Mouse (Mus musculus): ENCODE data around the gene Slain2. TPM values are rescaled to one million over a fixed set of nuclear protein-coding genes. Genes with fewer than 3 reads are reported as not detected.
"Not testable (repeated sequence)": the region's sequence is repeated elsewhere in the genome, so short reads cannot be mapped to it uniquely, and the experiment has no call there.

The Slain2 gene
- polyA plus RNA-seq, 1 experiment from 2014 or later, result 32.2 TPM

DNA sequence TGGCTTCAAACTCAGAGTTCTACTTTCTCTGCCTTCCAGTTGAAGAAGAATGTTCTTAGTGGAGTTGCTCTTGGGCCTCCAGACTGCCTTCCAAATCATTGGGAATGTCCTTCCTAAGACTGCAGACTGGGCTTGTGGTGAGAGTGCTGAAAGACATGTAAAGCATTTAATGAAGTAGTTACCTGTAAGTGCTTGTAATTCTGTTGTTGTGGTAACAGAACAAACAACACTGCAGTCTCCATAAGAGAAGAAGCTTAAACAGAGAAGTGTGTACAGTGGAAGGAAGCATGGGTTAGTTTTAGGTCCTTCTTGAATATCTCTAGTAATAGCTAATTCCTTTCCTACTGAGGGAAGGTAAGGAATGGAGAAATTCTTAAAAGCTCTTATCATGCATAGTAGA lies 13.0 kb downstream of the Slain2 start:
- Histone ChIP-seq H3K4me3 (no peak overlapping the region), H3K4me1 (no peaks in the 10 kb centered on the region; the same call in 1 of the 2 replicates), H3K27me3 (replicated peaks) (no peaks in the 10 kb centered on the region), H3K9me3 (no peaks in the 10 kb centered on the region), H3K36me3 (no peaks in the 10 kb centered on the region), H3K27ac (no peak overlapping the region), H3K9ac (no peak overlapping the region), H3K4me2 (replicated peaks) (no peak overlapping the region)
- ATAC-seq (ENCODE audit: low FRiP score, low read depth), result no peak

DNA sequence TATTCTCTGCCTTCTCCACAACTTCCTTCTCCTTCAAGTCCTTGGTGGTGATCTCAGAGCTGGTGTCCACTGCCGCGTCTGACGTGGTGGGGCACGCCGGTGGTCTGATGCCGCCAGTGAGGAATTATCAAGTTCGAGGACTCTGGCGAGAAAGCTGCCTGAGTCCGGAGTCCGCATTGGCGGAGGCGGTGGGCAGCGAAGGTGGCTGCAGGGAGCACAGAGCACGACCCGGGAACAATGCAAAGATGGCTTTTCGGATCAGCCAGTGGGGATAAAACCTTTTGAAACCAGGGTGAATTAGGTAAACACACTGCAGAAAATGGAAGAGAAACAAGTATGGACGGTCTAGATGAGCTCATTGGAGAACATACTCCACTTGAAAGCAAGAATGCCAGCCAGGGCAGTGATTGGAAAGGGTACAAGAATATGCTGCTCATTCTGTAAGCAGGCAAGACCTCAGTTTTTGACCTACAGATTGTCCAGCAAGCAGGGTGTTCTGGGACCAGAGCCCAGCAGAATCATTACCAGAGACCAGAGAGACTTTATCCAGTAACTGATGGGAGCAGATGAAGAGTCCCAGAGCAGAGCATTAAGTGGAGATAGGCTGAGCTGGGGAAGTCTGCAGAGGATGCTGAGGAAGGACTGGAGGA lies 19.0 kb downstream of the Slain2 start:
- ATAC-seq (ENCODE audit: low FRiP score, low read depth), result no peak
- H3K27ac ChIP-seq, result no peak overlapping the region
- no peaks in the 10 kb centered on the region for H3K27me3 ChIP-seq (replicated peaks)
- 95% methylated on average over 17 of the region's 17 CpGs for WGBS
- H3K4me3 ChIP-seq, result no peak overlapping the region
- H3K9ac ChIP-seq, result no peak overlapping the region
- 0 out of 2 replicates have a peak, but pooled peaks cover 5% of the 10 kb centered on the region for H3K9me3 ChIP-seq
- peaks cover 11% of the 10 kb centered on the region for H3K36me3 ChIP-seq
- H3K4me2 ChIP-seq (replicated peaks), result no peak overlapping the region
- no peaks in the 10 kb centered on the region for H3K4me1 ChIP-seq

DNA sequence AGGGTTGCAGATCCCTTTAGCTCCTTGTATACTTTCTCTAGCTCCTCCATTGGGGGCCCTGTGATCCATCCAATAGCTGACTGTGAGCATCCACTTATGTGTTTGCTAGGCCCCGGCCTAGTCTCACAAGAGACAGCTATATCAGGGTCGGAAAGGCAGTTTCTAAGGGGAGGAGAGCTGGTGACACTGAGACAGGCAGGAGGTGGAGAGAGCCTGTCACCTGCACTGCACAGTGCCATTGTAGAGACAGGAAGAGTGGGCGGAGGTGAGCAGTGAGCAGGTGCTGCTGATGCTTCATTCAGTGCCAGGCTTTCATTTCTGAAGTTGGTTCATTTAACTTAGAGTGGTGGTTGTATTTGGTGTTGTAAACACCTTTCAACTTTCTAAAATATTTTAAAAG lies 24.3 kb downstream of the Slain2 start:
- 91% methylated on average over 3 of the region's 3 CpGs for WGBS
- H3K27me3 ChIP-seq (replicated peaks); ATAC-seq (ENCODE audit: low FRiP score, low read depth): not testable (repeated sequence)

DNA sequence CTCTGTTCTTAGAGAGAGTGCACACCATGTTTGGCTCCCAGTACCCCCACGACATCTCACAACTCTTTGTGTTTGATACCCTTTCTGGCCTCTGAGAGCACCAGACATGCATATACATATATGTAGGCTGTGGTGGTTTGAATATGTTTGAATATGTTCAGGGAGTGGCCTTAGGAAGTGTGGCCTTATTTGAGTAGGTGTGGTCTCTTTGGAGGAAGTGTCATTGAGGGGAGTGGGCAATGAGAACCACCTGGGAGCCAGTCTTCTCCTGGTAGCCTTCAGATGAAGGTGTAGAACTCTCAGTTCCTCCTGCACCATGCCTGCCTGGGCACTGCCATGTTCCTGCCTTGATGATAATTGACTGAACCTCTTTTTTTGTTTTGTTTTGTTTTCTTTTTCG lies 25.2 kb downstream of the Slain2 start:
- ATAC-seq (ENCODE audit: low FRiP score, low read depth), result no peak
- Histone ChIP-seq H3K9me3 (no peaks in the 10 kb centered on the region), H3K4me1 (no peaks in the 10 kb centered on the region), H3K27me3 (replicated peaks) (no peaks in the 10 kb centered on the region), H3K36me3 (0 out of 2 replicates have a peak, but pooled peaks cover 10% of the 10 kb centered on the region), H3K4me3 (no peak overlapping the region), H3K27ac (no peak overlapping the region), H3K9ac (no peak overlapping the region), H3K4me2 (replicated peaks) (no peak overlapping the region)
- WGBS, result 91% methylated on average over 2 of the region's 2 CpGs

More for the DNA sequence above, 24.3 kb downstream of the Slain2 start:
- not testable (repeated sequence) for H3K4me3 ChIP-seq; H3K27ac ChIP-seq; H3K9me3 ChIP-seq; H3K4me2 ChIP-seq (replicated peaks); H3K4me1 ChIP-seq; H3K9ac ChIP-seq
- H3K36me3 ChIP-seq, result peaks cover 12% of the 10 kb centered on the region; the same call in 1 of the 2 replicates

DNA sequence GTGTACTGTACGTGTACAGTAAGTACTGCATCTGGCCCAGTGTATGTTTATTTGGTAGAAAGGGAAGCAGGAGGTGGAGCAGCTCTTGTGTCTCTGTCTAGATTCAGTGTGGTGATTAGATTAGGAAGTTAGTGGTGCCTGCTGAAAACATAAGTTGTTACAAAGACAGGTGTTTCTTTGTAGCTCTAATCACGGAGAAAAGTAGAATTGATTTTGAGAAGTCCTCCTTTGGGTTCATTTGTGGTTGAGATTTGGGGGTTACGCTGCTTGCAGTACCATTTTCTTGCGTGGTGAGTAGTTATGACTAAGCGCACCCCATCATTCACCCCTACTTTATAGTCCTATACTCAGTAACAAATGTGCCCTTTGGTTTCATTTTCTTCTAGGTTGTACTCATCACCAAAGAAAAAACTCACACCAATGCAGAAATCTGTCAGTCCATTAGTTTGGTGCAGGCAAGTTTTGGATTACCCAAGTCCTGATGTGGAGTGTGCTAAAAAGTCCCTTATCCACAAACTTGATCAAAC lies 26.9 kb downstream of the Slain2 start:
- no peak overlapping the region for H3K4me3 ChIP-seq
- 95% methylated on average over 5 of the region's 5 CpGs for WGBS
- H3K27ac ChIP-seq, result no peak overlapping the region
- 0 out of 2 replicates have a peak, but pooled peaks cover 13% of the 10 kb centered on the region for H3K36me3 ChIP-seq
- no peak for ATAC-seq (ENCODE audit: low FRiP score, low read depth)
- no peak overlapping the region for H3K4me2 ChIP-seq (replicated peaks)
- no peak overlapping the region for H3K9ac ChIP-seq
- H3K4me1 ChIP-seq, result no peaks in the 10 kb centered on the region
- no peaks in the 10 kb centered on the region for H3K9me3 ChIP-seq
- H3K27me3 ChIP-seq (replicated peaks), result no peaks in the 10 kb centered on the region

DNA sequence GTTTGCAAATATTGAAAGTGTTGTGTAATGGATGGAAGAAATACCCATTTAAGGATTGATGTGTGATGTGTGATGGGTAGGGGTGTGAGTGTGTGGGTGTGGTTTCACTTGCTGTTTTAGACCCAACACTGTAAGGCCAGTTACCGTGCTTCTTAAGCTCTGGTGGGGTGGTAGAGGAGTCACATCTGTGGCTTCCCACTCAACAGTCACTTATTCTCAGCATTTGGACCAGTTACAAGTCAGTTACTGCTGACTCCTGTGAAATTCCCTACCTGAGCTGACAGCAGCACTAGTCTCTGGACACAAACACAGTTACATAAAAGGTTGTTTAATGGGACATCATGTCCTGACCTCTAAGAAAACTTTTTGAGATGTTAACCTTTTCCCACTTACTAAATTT lies 34.0 kb downstream of the Slain2 start:
- Histone ChIP-seq H3K4me3 (no peak overlapping the region), H3K27ac (no peak overlapping the region), H3K4me2 (replicated peaks) (no peak overlapping the region), H3K4me1 (no peaks in the 10 kb centered on the region), H3K9me3 (no peaks in the 10 kb centered on the region), H3K27me3 (replicated peaks) (no peaks in the 10 kb centered on the region), H3K9ac (no peak overlapping the region), H3K36me3 (peaks cover 17% of the 10 kb centered on the region)
- 90% methylated on average over 1 of the region's 1 CpGs for WGBS
- ATAC-seq (ENCODE audit: low FRiP score, low read depth), result no peak

DNA sequence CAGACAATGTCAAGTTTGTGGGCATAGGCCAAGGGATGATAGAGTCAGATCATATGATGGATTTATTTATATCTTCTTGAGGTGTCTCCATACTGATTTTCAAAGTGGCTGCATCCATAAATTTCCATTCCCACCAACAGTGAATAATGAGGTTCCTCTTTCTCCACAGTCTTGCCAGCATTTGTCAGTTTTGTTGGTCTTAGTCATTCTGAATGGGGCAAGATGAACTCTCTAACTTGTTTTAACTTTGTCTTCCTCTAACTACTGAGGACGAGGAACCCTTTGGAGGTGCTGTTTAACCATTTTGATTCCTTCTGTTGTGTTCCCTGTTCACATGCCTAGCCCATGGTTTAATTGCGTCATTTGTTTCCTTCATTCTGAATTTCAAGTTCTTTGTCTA lies 36.1 kb downstream of the Slain2 start:
- no peaks in the 10 kb centered on the region for H3K9me3 ChIP-seq
- H3K4me1 ChIP-seq, result no peaks in the 10 kb centered on the region
- H3K27me3 ChIP-seq (replicated peaks), result no peaks in the 10 kb centered on the region
- H3K4me3 ChIP-seq, result no peak overlapping the region
- H3K27ac ChIP-seq, result no peak overlapping the region
- peaks cover 11% of the 10 kb centered on the region for H3K36me3 ChIP-seq
- H3K9ac ChIP-seq, result no peak overlapping the region
- WGBS, result 89% methylated on average over 2 of the region's 2 CpGs
- no peak overlapping the region for H3K4me2 ChIP-seq (replicated peaks)
- no peak for ATAC-seq (ENCODE audit: low FRiP score, low read depth)

DNA sequence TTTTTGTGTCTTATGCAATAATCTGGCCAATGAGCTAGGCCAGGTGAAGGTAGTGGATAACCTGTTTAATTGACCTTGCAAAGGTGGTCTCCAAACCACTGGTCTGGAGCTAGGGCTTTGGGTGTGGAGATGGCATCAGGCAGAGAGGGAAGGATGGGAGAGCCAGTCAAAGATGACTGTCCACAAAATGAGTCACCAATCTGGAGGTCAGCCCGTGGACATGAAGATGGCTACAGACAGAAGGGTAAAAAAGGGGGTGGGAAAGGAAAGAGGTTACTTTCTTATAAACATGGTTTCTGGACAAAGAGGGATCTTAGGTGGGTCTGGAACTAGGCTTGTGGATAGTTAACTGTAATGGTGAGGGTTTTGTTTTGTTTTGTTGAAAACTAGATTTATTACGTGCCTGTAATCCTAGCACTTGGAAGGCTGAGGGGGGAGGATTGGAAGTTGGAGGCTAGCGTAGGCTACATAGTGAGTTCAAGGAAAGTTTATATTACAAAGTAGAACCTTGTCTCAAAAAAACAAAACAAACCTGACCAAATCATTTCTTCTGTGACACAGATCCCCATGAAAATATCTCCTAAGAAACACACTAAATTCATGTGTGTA lies 40.0 kb downstream of the Slain2 start:
- Histone ChIP-seq H3K4me2 (replicated peaks) (no peak overlapping the region), H3K27ac (no peak overlapping the region), H3K36me3 (peaks cover 11% of the 10 kb centered on the region), H3K4me1 (no peaks in the 10 kb centered on the region), H3K9ac (no peak overlapping the region), H3K9me3 (no peaks in the 10 kb centered on the region), H3K4me3 (no peak overlapping the region), H3K27me3 (replicated peaks) (no peaks in the 10 kb centered on the region)
- no peak for ATAC-seq (ENCODE audit: low FRiP score, low read depth)
- WGBS, result 87% methylated on average over 3 of the region's 3 CpGs

DNA sequence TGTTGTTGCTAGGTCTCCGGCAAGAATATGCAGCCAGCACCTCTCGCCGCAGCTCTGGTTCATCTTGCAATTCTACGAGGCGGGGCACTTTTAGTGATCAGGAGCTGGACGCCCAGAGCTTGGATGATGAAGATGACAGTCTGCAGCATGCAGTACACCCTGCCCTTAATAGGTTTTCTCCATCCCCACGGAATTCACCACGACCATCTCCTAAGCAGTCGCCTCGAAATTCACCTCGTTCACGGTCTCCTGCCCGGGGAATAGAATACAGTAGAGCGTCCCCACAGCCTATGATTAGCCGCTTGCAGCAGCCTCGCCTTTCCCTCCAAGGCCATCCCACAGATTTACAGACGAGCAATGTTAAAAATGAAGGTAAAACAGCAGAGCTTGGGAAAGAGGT lies 43.2 kb downstream of the Slain2 start:
- no peak overlapping the region for H3K4me2 ChIP-seq (replicated peaks)
- ATAC-seq (ENCODE audit: low FRiP score, low read depth), result no peak
- no peaks in the 10 kb centered on the region for H3K4me1 ChIP-seq
- whole genome bisulfite sequencing, result 88% methylated on average over 17 of the region's 17 CpGs
- no peak overlapping the region for H3K4me3 ChIP-seq
- peaks cover 13% of the 10 kb centered on the region for H3K36me3 ChIP-seq
- H3K27ac ChIP-seq, result no peak overlapping the region
- H3K9me3 ChIP-seq, result no peaks in the 10 kb centered on the region
- H3K9ac ChIP-seq, result no peak overlapping the region
- H3K27me3 ChIP-seq (replicated peaks), result no peaks in the 10 kb centered on the region

DNA sequence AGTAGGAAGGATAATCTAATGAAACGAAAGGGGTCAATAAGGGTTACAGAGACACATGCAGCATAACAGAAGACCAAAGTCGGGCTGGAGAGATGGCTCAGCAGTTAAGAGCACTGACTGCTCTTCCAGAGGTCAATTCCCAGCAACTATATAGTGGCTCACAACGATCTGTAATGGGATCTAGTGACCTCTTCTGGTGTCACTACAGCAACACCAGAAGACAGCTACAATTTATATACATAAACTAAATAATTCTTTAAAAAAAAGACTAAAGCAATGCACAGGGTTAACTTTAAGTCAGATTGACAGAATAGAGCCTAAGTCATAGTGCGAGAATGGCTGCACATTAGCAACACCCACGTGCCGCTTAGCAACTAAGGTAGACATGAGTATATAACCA lies 46.0 kb downstream of the Slain2 start:
- no peaks in the 10 kb centered on the region for H3K27me3 ChIP-seq (replicated peaks)
- ATAC-seq (ENCODE audit: low FRiP score, low read depth), result no peak
- WGBS, result 80% methylated on average over 6 of the region's 6 CpGs
- H3K4me2 ChIP-seq (replicated peaks), result no peak overlapping the region
- no peak overlapping the region for H3K4me3 ChIP-seq
- peaks cover 13% of the 10 kb centered on the region for H3K36me3 ChIP-seq
- no peaks in the 10 kb centered on the region for H3K4me1 ChIP-seq
- H3K9me3 ChIP-seq, result no peaks in the 10 kb centered on the region
- H3K27ac ChIP-seq, result no peak overlapping the region
- H3K9ac ChIP-seq, result no peak overlapping the region

DNA sequence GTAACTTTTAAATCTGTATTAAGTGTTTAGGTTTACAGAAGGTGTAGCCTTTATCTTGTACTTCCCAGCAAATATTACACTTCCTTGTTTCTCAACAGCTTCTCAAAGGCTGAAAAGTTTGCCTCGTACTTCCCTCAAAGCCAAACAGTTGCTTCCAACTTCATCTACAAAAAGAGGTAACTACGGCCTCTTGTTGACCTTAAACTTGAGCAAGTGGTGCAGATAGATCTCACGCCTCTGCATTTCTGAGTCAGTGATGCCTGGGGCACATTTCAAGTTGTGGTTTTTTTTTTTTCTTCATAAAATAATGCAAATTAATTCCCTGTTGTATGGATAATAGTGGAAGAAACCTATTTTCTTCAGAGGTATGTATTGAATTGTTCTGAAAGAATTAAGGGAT lies 51.6 kb downstream of the Slain2 start:
- no peaks in the 10 kb centered on the region for H3K9me3 ChIP-seq
- no peak overlapping the region for H3K9ac ChIP-seq
- peaks cover 31% of the 10 kb centered on the region for H3K36me3 ChIP-seq
- H3K4me2 ChIP-seq (replicated peaks), result no peak overlapping the region
- H3K27me3 ChIP-seq (replicated peaks), result no peaks in the 10 kb centered on the region
- ATAC-seq (ENCODE audit: low FRiP score, low read depth), result no peak
- no peaks in the 10 kb centered on the region for H3K4me1 ChIP-seq
- H3K4me3 ChIP-seq, result no peak overlapping the region
- WGBS, result 92% methylated on average over 3 of the region's 3 CpGs
- no peak overlapping the region for H3K27ac ChIP-seq

DNA sequence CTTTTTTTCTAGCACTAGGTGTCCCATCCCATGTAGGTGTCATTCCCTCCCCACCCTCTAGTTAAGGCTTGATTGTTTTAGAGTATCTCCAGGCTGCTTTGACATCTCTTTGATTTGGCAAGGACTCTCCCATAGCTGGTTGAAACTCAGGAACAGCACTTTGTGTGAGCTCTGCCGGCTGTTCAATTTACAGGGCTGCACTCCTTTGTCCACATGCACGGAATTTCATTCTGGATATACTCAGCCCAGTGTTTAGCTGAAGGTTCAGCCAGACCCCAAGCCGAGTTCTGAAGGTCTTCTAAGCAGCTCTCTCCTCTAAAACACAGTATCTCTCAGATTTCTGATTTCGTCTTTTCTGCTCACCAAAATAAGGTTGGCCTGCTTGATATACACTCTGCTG lies 58.3 kb downstream of the Slain2 start:
- 75% methylated on average over 4 of the region's 4 CpGs for WGBS

DNA sequence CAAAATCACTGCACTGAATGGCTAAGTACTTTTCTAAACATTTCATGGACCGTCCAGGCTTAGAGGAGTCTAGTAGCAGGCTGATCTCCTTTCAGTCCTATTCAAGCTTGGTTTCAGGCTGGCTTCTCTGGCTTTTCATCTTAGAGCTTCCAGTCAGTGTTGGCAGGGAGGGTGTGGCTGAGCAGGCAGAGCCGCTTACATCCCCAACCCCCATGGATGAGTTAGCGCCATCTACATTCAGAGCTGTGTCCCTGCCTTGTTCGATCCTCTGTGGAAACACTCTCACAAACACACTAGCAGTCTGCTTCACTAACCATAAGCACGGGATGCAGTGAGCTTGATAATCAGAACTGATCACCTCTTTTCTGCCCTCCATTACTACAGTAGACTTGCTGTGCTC lies 58.8 kb downstream of the Slain2 start:
- 70% methylated on average over 5 of the region's 5 CpGs for WGBS
- ATAC-seq (ENCODE audit: low FRiP score, low read depth), result no peak

More for the DNA sequence above, 58.3 kb downstream of the Slain2 start:
- Histone ChIP-seq H3K27ac (no peak overlapping the region), H3K9ac (no peak overlapping the region), H3K36me3 (peaks cover 43% of the 10 kb centered on the region), H3K9me3 (no peaks in the 10 kb centered on the region), H3K4me3 (no peak overlapping the region), H3K27me3 (replicated peaks) (no peaks in the 10 kb centered on the region), H3K4me1 (no peaks in the 10 kb centered on the region), H3K4me2 (replicated peaks) (no peak overlapping the region)
- no peak for ATAC-seq (ENCODE audit: low FRiP score, low read depth)

More for the DNA sequence above, 58.8 kb downstream of the Slain2 start:
- H3K27me3 ChIP-seq (replicated peaks), result no peaks in the 10 kb centered on the region
- H3K4me1 ChIP-seq, result no peaks in the 10 kb centered on the region
- no peak overlapping the region for H3K9ac ChIP-seq
- no peaks in the 10 kb centered on the region for H3K9me3 ChIP-seq
- no peak overlapping the region for H3K4me3 ChIP-seq
- no peak overlapping the region for H3K27ac ChIP-seq
- H3K4me2 ChIP-seq (replicated peaks), result no peak overlapping the region
- H3K36me3 ChIP-seq, result peaks cover 43% of the 10 kb centered on the region

Data from neural tube, embryonic 12.5 days (tissue).